Mouse (Mus musculus): Measurements from ENCODE around the gene Ovol3.
"Not testable (repeated sequence)": the region's sequence is repeated elsewhere in the genome, so short reads cannot be mapped to it uniquely, and the experiment has no call there.

Ovol3 gene

DNA sequence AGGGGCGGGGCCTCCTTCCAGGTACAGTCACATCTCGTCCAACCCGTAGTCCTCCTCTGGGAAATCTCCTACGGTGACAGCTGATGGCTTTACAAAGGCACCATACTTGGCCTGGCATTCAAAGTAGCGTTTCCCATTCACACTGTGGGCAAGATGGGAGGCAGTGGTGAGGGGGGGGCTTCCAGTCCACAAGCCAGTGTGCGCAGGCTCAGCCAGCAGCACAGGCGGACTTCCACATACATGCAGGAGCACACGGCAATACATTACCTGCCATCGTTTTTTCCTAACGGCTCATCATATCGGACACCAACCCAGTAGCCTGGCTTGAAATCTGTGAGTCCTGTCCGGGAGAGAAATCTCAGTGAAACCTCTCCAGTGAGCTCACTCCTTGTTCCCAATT, 11.3 kb downstream of the Ovol3 start:
- DNase-seq (ENCODE audit: low read depth, low spot score): no peak

DNA sequence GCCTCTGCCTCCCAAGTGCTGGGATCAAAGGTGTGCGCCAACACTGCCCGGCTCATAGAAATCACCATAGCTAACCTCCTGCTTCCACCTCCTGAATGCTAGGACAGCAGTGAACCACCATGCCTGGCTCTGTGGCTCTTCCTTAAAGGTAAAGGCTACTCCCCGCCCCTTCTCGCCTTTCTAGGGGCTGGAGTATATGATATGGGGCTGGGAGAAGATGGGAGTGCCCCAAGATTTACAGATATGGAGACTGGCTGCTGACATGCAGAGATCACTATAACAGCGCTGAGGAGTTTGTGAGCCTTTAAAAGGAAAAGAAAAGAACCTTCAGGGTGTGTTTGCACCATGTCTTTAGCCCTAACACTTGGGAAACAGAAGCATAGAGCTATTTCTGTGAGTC, 13.3 kb downstream of the Ovol3 start:
- no peak for DNase-seq (ENCODE audit: low read depth, low spot score)

DNA sequence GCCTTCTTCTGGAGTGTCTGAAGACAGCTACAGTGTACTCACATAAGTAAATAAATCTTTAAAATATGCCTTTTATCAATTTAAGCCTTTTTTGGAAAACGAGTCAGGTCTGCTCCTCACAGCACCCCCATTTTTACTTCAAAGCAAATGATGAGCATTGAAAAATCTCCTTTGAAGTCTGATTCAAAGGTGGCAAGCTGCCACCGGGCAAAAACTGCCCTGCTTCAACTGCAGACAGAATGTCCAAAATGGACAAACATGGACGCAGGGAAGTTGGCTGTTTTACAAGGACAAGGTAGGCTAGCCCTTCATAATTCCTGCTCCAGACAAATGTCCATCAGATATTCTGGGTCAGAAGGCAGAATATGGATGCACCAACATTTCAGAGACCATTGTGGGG, 14.1 kb downstream of the Ovol3 start:
- no peak for DNase-seq (ENCODE audit: low read depth, low spot score)

DNA sequence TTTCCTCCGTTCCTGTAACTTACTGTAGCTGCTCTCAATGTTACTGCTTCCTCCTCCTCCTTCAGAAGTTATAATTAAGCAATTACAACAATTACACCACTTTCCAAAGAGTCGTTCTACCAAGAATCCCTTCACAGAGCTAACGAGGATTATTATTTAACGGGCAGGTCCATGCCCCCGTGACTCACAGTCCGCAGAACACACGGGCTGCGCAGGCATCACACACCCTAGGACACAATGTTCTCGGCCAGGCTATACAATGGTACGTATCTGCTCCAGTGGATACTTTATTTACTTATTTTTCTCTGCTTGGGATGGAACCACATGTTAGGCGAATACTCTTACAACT, 15.5 kb downstream of the Ovol3 start:
- no peak for DNase-seq (ENCODE audit: low read depth, low spot score)

DNA sequence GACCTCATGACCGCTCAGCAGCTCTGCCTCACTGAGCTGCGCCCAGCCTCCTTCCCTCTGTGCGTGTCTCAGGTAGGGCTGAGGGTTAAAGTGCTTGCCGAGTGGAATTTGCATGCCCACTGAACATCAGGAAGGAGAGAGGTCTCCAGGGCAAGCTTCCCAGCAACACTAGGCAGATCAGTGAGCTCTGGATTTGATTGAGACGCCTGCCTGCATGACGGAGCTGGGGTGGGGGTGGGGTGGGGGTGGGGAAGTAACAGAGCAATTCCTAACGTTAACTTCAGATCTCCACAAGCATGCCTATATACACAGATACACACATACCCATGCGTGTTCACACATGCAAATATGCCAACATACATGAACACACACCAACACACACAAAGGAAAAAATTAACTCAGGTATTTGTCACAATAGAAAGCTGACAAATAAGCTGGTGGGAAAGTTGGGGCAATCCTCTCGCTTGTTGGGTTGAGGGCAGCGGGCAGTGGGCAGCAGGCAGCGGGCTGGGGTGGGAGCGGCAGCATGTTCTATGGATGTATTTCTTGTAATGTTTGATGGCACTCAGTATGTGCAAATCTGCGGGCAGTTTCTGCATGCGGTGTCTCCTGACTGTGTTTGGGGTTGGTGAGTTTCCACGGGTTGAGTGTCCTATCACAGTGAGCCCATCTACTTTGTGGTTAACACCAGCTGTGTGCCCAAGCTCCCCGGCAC, 16.1 kb downstream of the Ovol3 start:
- peak; percentile 65 for DNase-seq (ENCODE audit: low read depth, low spot score)

DNA sequence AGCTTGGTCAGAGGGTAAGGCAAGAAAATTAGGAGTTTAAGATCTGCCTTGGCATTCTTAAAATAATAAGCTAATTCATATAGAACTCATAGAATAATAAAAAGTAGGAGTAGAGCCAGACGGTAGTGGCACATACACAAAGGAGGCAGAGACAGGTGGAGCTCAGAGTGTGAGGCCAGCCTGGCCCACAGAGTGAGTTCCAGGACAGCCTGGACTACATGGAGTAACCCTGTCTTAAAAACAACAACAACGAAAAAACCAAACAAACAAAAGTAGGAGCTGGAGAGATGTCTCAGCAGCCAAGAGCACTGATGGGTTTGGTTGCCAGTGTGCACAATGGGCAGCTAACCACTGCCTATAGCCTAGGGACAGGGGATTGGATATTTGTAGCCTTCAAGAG, 18.2 kb downstream of the Ovol3 start:
- no peak for DNase-seq (ENCODE audit: low read depth, low spot score)

DNA sequence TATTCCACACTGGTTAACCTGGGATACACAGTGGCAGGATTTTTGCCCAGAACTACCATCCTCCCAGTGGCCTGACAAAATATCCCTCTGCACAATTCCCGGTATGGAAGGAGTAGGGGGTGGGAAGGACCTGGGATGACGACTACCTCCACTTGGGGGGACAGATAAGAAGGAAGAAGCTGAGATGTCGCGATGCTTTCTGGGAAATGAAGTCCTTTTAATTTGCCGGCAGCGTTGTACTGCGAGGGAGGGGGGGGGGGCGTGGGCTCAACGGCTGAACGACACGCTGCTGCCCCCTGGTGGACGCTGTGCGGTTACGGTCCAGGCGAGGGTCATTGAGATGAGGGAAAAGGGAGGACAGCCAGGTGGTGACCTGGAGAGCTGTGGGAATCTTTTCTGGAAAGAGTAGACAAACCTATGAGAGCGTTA, 18.8 kb downstream of the Ovol3 start:
- peak; percentile 94 for DNase-seq (ENCODE audit: low read depth, low spot score)

DNA sequence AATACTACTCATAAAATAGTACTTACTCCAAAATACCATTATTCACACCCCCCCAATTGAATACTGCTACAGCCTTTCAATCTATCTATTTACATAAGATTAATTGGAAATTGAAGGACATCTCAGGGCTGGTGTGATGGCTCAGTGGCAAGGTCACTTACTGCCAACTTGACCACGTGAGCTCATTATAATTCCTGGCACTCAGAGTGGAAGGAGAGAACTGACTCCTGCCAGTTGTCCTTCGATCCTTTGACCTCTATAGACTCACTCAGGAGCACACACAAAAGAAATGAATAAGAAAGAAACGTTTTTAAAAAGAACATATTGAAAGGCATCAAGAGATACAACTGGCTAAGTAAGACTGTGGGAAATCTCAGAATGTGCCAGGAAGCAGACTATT, 19.6 kb downstream of the Ovol3 start:
- no peak for DNase-seq (ENCODE audit: low read depth, low spot score)

GRCm38 (mm10) chr7:30213881-30214280, 21.6 kb downstream of the Ovol3 start:
- DNase-seq (ENCODE audit: low read depth, low spot score): no peak

GRCm38 (mm10) chr7:30211025-30211424, 24.5 kb downstream of the Ovol3 start:
- no peak for DNase-seq (ENCODE audit: low read depth, low spot score)

- DNase-seq (ENCODE audit: low read depth, low spot score): not testable (repeated sequence)
These were observed 29.2 kb downstream of the Ovol3 start for GRCm38 (mm10) chr7:30206364-30206763.

- peak; percentile 82 for DNase-seq (ENCODE audit: low read depth, low spot score)
These were observed 30.1 kb downstream of the Ovol3 start for GRCm38 (mm10) chr7:30205383-30205782.

DNA sequence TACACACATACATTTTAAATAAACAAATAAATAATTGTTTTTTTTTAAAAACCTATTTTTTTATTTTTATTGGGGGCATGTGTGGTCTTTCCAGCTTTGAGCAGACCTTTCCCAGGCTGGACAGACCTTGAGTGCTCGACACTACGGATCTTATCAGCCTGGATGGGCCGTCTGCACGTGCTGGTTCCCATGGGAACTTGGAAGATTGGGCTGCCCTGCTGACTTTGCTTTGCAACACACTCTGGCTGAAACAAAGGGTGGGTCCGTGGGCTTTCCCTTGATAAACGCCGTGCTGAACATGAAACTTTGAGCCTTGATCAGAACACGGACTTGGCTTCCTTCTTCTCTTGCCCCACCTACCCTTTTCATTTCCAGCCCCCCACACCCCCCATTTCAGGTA, 31.1 kb downstream of the Ovol3 start:
- DNase-seq (ENCODE audit: low read depth, low spot score): no peak

DNA sequence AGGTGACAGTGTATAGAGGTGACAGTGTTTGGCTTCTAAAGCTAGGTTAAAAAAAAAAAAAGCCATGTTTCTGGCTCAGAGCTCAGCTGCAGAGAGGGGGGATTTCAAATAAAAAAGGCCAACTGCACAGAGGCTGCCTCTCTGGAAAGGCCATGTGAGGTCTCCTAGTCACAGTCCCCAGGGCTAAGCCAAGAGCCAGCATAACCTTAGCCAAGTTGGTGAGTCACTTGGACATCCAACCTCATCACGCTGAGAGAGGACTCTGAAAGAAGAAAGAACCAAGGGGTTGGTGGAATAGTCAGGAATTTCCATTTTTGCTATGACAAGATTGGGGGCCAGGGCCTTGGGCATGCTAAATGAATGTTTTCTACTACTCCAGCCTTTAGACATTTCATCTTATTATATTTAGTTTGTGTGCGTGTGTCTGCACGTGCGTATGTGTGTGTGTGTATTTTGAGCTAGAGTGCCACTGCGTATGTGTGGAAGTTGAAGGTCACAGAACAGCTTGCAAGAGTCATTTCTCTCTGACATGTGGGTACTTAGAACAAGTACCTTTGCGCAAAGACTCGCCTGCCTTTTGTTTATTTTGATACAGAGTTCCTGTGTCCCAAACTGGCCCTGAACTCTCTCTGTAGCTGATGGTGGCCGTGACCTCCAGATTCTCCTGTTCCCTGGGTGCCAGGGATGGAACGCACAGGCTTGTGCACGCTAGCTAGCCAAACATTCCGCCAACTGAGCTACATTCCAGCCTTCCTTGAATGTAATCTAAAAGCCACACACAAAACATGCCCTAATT, 32.4 kb downstream of the Ovol3 start:
- DNase-seq (ENCODE audit: low read depth, low spot score): no peak

DNA sequence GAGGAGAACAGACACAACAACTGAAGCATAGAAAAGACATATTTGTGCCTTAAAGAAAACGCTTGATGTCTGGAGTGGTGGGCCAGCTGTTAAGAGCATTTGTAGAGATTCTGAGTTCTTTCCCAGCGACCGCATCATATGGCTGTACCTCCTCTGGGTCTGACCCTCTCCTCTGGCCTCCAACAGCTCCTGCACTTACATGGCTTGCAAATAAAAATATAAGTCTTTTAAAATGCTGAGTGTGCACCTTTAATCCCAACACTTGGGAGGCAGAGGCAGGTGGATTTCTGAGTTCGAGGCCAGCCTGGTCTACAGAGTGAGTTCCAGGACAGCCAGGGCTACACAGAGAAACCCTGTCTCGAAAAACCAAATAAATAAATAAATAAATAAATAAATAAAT, 34.9 kb downstream of the Ovol3 start:
- DNase-seq (ENCODE audit: low read depth, low spot score): not testable (repeated sequence)

GRCm38 (mm10) chr7:30200200-30200599, 35.3 kb downstream of the Ovol3 start:
- no peak for DNase-seq (ENCODE audit: low read depth, low spot score)

DNA sequence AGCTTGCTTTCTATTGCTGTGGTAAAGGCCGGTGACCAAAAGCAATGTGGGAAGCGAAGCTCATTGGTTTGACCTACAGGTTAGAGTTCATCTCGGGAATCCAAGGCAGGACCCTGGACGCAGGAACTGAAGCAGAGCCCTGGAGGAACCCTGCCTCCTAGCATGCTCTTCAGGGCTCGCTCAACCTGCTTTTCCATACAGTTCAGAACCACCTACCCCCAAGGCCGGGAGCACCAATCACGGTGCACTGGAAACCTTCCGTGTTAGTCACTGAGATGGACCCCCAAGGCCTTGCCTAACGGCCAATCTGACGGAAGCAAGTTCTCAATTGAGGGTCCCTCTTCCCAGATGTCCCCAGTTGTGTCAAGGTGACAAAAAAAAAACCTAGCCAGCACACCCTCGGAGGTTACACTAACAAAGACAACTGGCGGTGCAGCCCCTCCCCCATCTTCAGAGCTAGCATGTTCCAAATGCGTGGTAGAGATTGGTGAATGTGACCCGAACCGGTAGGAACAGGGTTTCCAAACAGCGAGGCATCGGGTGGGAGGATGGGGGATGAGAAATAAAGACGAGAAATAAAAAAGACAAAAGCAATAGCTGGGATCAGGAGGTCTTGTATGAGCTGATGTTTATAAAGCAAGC, 35.9 kb downstream of the Ovol3 start:
- no peak for DNase-seq (ENCODE audit: low read depth, low spot score)

GRCm38 (mm10) chr7:30198481-30198971, 37.0 kb downstream of the Ovol3 start, which contains the start of gene Capns1:
TSS of gene Capns1 (minus strand) at chr7:30198811.
- DNase-seq (ENCODE audit: low read depth, low spot score): peak; percentile 91

- DNase-seq (ENCODE audit: low read depth, low spot score): no peak
These were observed 37.9 kb downstream of the Ovol3 start for GRCm38 (mm10) chr7:30197592-30198129.

- DNase-seq (ENCODE audit: low read depth, low spot score): no peak
These were observed 39.4 kb downstream of the Ovol3 start for GRCm38 (mm10) chr7:30196171-30196570.

- DNase-seq (ENCODE audit: low read depth, low spot score): no peak
These were observed 40.1 kb downstream of the Ovol3 start for GRCm38 (mm10) chr7:30195461-30195860.

GRCm38 (mm10) chr7:30194884-30195283, 40.6 kb downstream of the Ovol3 start:
- peak; percentile 97 for DNase-seq (ENCODE audit: low read depth, low spot score)
